Mouse (Mus musculus) adrenal gland, adult (tissue): ENCODE data around the gene Fam155a.
"Not testable (repeated sequence)": the region's sequence is repeated elsewhere in the genome, so short reads cannot be mapped to it uniquely, and the experiment has no call there.

Source experiments
- DNase-seq, 2 experiments: peaks; one replicate each; pipeline ENCODE4 v3.0.0; 2022 to 2023; ENCODE audit warnings: low spot score in 1 of 2; ENCODE audit not compliant: inconsistent age in 2 of 2

The Fam155a gene

DNA sequence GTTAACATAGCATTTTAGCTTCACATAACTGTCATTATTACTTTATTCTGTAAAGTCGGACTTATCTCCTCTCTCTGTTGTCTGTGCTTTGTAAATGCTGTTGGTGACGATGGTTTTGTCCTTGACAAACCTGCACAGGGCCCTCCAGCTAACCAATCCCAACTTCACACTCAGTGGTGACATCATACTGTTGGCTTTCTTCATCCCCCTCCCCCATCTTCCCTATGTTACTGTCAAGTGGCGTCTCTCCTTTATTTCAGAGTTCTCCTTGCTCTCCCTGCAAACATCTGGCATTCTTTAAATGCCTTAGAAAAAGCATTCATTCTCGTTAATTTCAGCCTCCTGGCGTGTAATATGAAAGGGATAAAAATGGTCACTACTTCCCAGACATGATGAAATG lies 78.6 kb downstream of the Fam155a start:
- DNase-seq, result peak in 1 of 2 experiments; percentile 44

DNA sequence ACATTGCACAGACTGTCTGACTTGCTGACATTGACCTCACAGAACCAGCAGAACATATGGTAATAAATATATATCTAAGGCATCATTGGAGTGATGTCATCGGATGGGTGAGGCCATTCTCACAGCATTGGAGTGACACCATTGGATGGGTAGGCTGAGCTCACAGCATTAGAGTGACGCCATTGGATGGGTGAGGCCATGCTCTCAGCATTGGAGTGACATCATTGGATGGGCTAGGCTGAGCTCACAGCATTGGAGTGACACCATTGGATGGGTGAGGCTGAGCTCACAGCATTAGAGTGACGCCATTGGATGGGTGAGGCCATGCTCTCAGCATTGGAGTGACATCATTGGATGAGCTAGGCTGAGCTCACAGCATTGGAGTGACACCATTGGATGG lies 110.9 kb downstream of the Fam155a start:
- not testable (repeated sequence) for DNase-seq

DNA sequence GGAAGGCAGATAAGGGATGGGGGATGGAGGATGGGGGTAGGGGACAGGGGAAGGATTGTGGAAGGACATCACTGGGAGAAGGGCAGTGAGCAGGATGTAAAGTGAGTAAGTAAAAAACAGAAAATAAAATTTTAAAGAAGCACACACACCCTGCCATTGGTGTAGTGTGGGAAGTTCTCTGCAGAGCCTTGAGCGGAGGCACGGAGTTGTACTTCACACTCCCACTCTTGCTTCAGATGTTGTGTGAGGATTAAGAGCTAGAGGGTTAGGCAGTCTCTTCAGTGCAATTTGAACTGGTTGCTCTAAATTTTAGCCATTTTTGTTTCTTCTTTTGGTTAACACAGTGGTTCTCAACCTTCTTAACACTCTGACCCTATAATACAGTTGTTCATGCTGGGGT lies 114.1 kb downstream of the Fam155a start:
- DNase-seq, result no peak

- no peak for DNase-seq
These were observed 116.1 kb downstream of the Fam155a start for GRCm38 (mm10) chr8:9654826-9655225.

- DNase-seq, result no peak
These were observed 117.3 kb downstream of the Fam155a start for GRCm38 (mm10) chr8:9653643-9654042.

- DNase-seq, result no peak
These were observed 132.8 kb downstream of the Fam155a start for GRCm38 (mm10) chr8:9638162-9638561.

- DNase-seq, result peak in 1 of 2 experiments; percentile 39
These were observed 135.7 kb downstream of the Fam155a start for GRCm38 (mm10) chr8:9635240-9635639.

GRCm38 (mm10) chr8:9607086-9607701 lies 163.8 kb downstream of the Fam155a start:
- DNase-seq, result no peak

DNA sequence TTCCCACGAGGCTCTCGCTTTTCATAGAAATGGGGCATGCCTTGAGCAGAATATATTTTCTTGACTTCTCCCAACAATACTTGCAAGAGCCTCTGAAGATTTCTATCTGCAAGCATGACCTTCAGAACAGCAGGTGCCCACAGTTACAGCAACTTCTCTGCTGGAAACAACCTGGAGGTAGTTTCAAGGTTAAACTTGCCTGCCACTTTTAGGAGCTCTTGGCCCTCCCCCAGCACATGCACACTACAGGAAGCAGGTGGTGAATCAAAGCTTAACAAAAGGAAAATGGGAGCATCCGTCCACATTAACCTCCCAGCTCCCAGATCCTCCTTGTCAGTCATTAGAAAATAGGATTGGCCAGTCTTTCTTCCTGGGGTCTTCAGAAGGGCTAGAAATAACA lies 175.0 kb downstream of the Fam155a start:
- DNase-seq, result no peak

GRCm38 (mm10) chr8:9581836-9582235 lies 189.1 kb downstream of the Fam155a start:
- DNase-seq, result no peak

- peak in 1 of 2 experiments; percentile 67 for DNase-seq
These were observed 190.8 kb downstream of the Fam155a start for GRCm38 (mm10) chr8:9580192-9580591.

DNA sequence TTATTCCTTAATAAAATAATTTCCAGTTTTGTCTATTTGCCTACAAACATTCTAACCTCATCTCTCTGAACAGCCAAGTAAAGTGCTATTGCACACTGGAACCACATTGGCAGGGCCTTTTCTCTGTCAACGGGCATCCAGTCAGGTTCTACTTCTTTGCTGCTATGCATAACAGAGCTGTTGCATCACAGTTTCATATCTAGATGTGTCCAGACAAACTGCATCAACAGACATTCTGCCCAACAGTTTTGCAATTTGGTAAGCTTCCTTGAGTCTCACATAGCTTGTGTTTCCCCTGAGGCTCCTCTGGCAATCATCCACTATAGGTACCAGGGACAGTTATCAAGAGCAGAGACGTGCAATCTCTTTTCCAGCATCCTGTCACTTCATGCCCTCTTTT lies 199.0 kb downstream of the Fam155a start:
- DNase-seq, result no peak

DNA sequence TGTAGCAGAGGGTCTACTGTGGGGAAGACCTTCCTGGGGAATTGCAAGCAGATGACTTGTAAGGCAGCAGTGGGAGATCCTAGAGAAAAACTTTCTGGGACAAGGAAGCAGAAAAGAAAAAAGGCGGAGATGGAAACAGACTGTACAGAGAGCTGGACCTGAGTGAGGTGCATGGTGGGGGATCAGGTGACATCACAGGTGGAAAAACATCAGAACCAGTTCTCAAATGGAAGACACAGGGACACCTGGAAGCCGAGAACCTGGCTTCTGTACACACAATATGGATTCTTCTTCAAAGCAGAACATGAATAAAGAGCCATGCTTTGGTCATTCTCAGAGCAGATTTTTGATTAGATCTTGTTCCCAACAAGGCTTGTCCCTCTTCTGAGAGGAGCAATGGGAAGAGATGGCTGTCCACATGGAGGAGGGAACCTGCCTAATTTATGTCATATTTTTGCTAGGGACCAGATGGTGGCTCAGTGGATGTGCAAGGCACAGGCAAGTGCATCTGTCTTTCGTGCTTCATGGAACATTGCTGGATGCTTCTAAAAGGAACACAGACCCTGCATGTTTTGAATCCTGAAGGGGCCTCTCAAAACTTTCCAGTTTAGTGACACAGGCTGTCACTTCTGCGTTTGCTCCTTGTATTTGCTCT lies 201.3 kb downstream of the Fam155a start:
- no peak for DNase-seq

GRCm38 (mm10) chr8:9549199-9549598 lies 221.8 kb downstream of the Fam155a start:
- DNase-seq, result no peak

DNA sequence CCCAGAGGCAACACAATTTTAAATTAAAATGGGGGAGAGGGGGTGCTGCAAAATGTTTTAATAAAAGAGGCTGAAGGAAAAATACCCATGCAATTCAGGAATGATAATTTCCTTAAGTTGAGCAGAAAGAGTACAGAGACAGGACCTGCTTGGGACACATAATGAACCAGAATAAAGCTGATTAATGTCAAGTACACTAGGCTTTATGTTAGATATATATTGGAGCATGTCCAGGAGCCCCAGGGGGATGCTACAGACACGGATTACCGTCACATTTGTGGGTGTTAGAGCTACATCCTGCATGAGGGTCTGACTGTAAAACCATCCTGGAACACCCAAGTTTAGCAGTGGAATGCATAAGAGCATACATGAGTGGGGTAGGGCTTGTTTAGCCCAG lies 223.4 kb downstream of the Fam155a start:
- no peak for DNase-seq

DNA sequence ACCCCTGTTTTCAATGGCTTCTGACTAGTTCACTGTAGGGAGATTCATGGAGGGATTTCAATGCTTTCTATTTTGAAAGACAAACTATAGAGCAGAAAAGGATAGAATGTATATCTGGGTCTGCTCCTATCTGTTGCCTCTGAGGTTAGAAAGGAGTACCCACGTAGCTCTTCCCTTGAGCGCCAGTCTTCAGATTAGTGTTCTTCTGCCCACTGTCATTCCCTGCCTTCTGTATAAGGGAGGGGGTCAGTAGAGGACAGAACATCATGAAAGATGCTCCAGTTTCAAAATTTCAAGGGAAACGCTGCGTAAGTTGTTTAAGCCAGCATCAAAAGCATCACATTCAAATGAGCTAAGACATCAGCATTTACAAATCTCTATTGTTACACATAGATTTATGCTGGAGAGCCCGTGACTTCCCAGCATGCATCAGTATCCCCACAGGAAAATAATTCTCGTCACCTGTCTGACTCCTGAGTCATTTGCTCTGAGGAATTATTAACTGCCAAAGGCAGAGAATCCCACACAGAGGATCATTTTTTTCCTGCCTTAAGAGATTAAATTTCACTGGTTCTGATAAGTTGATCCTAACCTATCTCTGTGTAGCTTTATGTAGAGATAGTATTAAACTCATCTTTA lies 223.9 kb downstream of the Fam155a start:
- no peak for DNase-seq

DNA sequence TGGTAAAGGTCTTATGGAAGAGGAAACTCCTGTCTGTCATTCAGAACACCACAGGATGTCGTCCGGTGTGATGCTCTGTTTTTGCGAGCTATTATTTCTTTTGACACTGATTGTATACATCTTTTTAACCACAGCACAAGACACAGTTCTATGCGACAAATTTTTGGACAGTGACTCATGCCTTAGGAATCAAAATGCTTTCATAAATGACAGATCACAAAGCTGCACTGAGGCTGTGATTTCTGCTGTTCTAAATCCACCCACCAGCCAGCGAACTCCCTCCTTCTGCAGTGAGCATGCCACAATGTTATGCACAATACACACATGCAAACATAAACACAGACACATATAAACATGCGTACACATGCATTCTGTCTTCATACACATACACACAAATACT lies 224.5 kb downstream of the Fam155a start:
- DNase-seq, result no peak

DNA sequence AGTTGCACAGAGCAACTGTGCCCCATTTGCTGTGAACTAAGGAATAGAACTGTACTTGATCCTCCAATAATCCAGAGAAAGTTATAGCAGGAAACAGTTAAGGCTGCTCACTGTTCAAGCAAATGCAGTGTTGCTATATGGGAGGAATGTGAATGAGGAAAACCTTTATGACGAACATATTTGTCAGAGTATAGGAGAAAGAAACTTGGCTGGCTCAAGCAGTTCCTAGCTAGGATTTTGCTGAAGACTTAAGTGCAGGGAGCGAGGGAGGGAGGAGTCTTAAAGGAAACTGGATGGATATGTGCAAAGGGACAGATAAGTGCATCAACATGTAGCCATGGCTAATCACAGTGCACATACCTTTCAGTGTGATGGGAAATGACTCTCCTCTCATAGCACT lies 225.3 kb downstream of the Fam155a start:
- no peak for DNase-seq

DNA sequence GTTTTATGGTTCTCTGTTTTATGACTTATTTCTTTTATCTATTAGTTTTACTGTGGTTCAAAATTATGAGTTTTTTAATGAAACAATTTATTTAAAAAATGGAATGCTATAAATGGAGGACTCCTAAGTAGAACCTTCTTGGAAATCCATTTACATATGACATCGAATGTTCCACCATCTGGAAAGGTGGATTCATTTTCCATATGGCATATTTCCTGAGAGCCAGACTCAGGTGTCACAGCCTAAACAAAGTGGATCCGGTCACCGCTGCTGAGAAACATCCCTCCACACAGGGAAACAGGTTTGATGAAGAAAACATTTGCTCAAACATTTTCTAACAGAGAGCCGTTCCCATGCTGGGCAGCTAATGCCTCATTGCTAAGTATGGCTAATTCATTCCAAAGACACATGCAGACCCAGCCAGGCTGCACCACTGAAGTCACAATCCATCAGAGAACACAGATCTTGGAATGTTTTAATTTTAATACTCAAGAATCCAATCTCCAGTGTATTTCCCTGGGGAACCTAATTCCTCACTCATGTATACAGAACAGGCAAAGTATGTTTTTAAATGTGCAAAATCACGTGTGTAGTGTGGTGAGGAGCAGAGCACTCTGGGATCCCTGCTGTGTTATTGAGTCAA lies 235.1 kb downstream of the Fam155a start:
- no peak for DNase-seq

DNA sequence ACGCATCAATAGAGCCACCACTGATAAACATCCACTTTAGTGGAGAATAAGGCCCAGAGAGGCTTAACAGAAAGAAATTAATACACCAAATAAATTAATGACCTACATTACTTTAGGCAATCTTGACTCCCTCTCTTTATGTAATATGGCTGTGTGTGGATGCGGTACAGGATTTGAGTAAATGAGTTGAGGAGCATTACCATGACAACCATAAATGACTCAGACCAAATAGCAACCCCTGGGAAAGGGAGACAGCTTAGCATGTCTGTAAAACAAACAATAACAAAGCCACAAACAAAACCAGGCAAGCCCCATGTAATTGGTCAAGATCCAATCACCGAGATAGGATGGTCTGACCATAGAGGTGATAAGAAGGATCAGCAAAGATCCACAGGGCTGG lies 244.4 kb downstream of the Fam155a start:
- DNase-seq, result no peak

DNA sequence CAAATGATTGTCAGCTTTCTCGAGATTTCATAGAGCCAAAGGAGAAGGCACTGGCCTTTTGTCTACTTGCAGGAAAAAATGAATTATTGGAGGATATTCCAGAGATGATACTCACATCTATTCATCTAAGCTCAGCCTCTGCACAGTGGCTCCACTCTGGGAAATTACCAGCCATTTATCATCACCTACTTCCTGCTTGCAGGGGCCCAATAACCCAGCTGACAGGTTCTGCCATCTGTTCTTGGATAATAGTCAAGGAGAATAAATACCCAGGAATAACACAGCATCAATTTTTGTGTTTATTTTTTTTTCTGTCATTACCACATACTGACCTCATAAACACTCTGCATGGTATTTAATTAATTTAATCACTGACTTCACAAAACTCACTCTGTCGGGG lies 249.4 kb downstream of the Fam155a start:
- DNase-seq, result no peak

GRCm38 (mm10) chr8:9500751-9501150 lies 270.2 kb downstream of the Fam155a start:
- peak; percentile 58 to 82 for DNase-seq
